Comparison of ENCODE assay signal across 13 mouse cellular contexts in the genomic region with DNA sequence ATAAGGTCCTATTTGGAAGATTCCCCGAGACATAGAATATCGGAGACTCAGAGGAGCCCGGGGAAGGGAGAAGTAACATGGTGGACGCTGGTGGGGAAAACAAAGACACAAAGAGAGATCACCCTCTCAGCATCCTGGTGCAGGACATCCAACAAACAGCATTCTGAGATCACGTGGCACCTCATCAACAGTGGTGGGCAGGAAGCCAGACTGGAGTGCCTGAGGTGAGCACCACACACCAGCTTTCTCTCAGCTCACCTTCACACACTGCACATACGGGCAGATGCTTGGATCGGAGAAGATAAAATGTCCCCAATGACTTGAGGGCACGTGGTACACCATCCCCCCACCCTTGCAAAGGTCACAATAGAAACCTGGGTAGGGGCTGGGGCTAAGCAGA. TPM values are rescaled to one million over a fixed set of nuclear protein-coding genes. Genes with fewer than 3 reads are reported as not detected.
A peak's percentile ranks its signal among the peaks of the same experiment; 100 is the strongest.
DNase-seq lines count a peak whose midpoint lies in the region; ATAC-seq lines count a peak whose summit lies in the region.
"Had no signal": no experiment of that assay in that cellular context is flagged by ENCODE, and none has a peak within 500 bp of the region (broad histone marks: within the 10 kb centered on the region; RNA-seq: fewer than 3 reads in every experiment).

No protein-coding gene starts in this region.

- H3K27ac ChIP-seq in lung, embryonic 15.5 days = no peak overlapping the region
- no peak overlapping the region for H3K27ac ChIP-seq in forebrain, embryonic 12.5 days
- no peak overlapping the region for H3K27ac ChIP-seq in limb, embryonic 13.5 days
- H3K27ac ChIP-seq in stomach, embryonic 16.5 days (ENCODE audit: low read length) = no peak overlapping the region
- H3K27ac ChIP-seq: heart, adult 2 months had no signal

- H3K4me3 ChIP-seq in lung, embryonic 15.5 days = no peak overlapping the region
- no peak overlapping the region; the same call in 1 of the 2 replicates for H3K4me3 ChIP-seq in forebrain, embryonic 12.5 days (replicated peaks)
- peak overlapping the region; percentile 90; the same call in 1 of the 2 replicates for H3K4me3 ChIP-seq in limb, embryonic 13.5 days
- no peak overlapping the region for H3K4me3 ChIP-seq in stomach, embryonic 16.5 days (replicated peaks; ENCODE audit: low read length)
- H3K4me3 ChIP-seq: erythroblast, embryonic 14.5 days had no signal

- WGBS in lung, embryonic 15.5 days = 74% methylated on average over 8 of the region's 8 CpGs
- 82% methylated on average over 8 of the region's 8 CpGs for WGBS in forebrain, embryonic 12.5 days
- 83% methylated on average over 8 of the region's 8 CpGs for WGBS in limb, embryonic 13.5 days
- 84% methylated on average over 8 of the region's 8 CpGs for WGBS in stomach, embryonic 16.5 days

- ATAC-seq in lung, embryonic 15.5 days (ENCODE audit: borderline replicate concordance, extremely low read depth, low FRiP score, low TSS enrichment) = no peak; the same call in 1 of the 2 replicates
- ATAC-seq in forebrain, embryonic 12.5 days (ENCODE audit: low FRiP score) = no peak
- no peak for ATAC-seq in limb, embryonic 13.5 days (ENCODE audit: low FRiP score, low read depth)
- ATAC-seq in stomach, embryonic 16.5 days (ENCODE audit: insufficient read depth, low FRiP score) = no peak

- no peak overlapping the region for H3K9ac ChIP-seq in lung, embryonic 15.5 days
- no peak overlapping the region for H3K9ac ChIP-seq in forebrain, embryonic 12.5 days
- no peak overlapping the region for H3K9ac ChIP-seq in limb, embryonic 13.5 days
- no peak overlapping the region for H3K9ac ChIP-seq in stomach, embryonic 16.5 days (ENCODE audit: low read length)

- no peak for DNase-seq in lung, adult 18-20 months
- DNase-seq in retina, postnatal 1 day = no peak
- no peak for DNase-seq in layer of hippocampus, postnatal 25 days (ENCODE audit: extremely low spot score in 1 of 2, low spot score in 1 of 2)
- DNase-seq in heart, adult 9 months (ENCODE audit: low spot score in 2 of 2) = no peak
- DNase-seq: thymus, postnatal 14 days had no signal

- H3K4me1 ChIP-seq in lung, embryonic 15.5 days = peaks cover 27% of the 10 kb centered on the region
- H3K4me1 ChIP-seq in forebrain, embryonic 12.5 days = peaks cover 21% of the 10 kb centered on the region
- peaks cover 22% of the 10 kb centered on the region for H3K4me1 ChIP-seq in limb, embryonic 13.5 days
- H3K4me1 ChIP-seq in stomach, embryonic 16.5 days (ENCODE audit: control insufficient read depth, insufficient read depth, low read length) = peaks cover 10% of the 10 kb centered on the region

- H3K36me3 ChIP-seq in lung, embryonic 15.5 days = no peaks in the 10 kb centered on the region
- no peaks in the 10 kb centered on the region for H3K36me3 ChIP-seq in forebrain, embryonic 12.5 days (replicated peaks)
- no peaks in the 10 kb centered on the region for H3K36me3 ChIP-seq in limb, embryonic 13.5 days
- no peaks in the 10 kb centered on the region for H3K36me3 ChIP-seq in stomach, embryonic 16.5 days (ENCODE audit: control insufficient read depth, insufficient read depth, low read length)

- H3K4me2 ChIP-seq in lung, embryonic 15.5 days = peak overlapping the region; percentile 98; the same call in 1 of the 2 replicates
- peak overlapping the region; percentile 86; the same call in 1 of the 2 replicates for H3K4me2 ChIP-seq in forebrain, embryonic 12.5 days
- H3K4me2 ChIP-seq in limb, embryonic 13.5 days (replicated peaks) = peak overlapping the region; percentile 93
- 0 out of 2 replicates have a peak overlapping the region, but pooled peaks have one; percentile 84 for H3K4me2 ChIP-seq in stomach, embryonic 16.5 days (ENCODE audit: low read depth, low read length)

- H3K27me3 ChIP-seq in lung, embryonic 15.5 days = peaks cover 46% of the 10 kb centered on the region
- peaks cover 42% of the 10 kb centered on the region for H3K27me3 ChIP-seq in forebrain, embryonic 12.5 days
- peaks cover 37% of the 10 kb centered on the region for H3K27me3 ChIP-seq in limb, embryonic 13.5 days
- peaks cover 7% of the 10 kb centered on the region for H3K27me3 ChIP-seq in stomach, embryonic 16.5 days (ENCODE audit: control insufficient read depth, insufficient read depth, low read length)

- no peaks in the 10 kb centered on the region for H3K9me3 ChIP-seq in lung, embryonic 15.5 days
- H3K9me3 ChIP-seq in forebrain, embryonic 12.5 days = no peaks in the 10 kb centered on the region
- no peaks in the 10 kb centered on the region for H3K9me3 ChIP-seq in limb, embryonic 13.5 days
- no peaks in the 10 kb centered on the region for H3K9me3 ChIP-seq in stomach, embryonic 16.5 days (replicated peaks; ENCODE audit: control insufficient read depth, low read length)

RNA-seq across cellular contexts. Expression of a gene that starts 1.4 kb away (rescaled TPM):
- 6.2 and 6.7 TPM in 2 replicates for polyA plus RNA-seq in lung, embryonic 15.5 days (2015; fragmentation: Nextera tagmentation; extraction: Ambion mirVana)
- polyA plus RNA-seq in forebrain, embryonic 12.5 days (2016; fragmentation: Nextera tagmentation; extraction: Ambion mirVana) = 11.9 and 12.7 TPM in 2 replicates
- polyA plus RNA-seq in limb, embryonic 13.5 days (2015; fragmentation: Nextera tagmentation; extraction: Ambion mirVana) = 11.3 and 11.9 TPM in 2 replicates
- polyA plus RNA-seq in stomach, embryonic 16.5 days (2015; fragmentation: Nextera tagmentation; extraction: Ambion mirVana) = 3.0 and 3.2 TPM in 2 replicates
- total RNA-seq in layer of hippocampus, postnatal 25 days (2021) = 10 to 100 TPM; 39.2 to 48.2 TPM
- polyA plus RNA-seq: erythroblast, embryonic 14.5 days had no signal

RNA-seq across cellular contexts. Expression of a gene that starts 9.3 kb away (rescaled TPM):
- not detected in 2 replicates for polyA plus RNA-seq in lung, embryonic 15.5 days (2015; fragmentation: Nextera tagmentation; extraction: Ambion mirVana)
- not detected in 2 replicates for polyA plus RNA-seq in forebrain, embryonic 12.5 days (2016; fragmentation: Nextera tagmentation; extraction: Ambion mirVana)
- not detected in 2 replicates for polyA plus RNA-seq in limb, embryonic 13.5 days (2015; fragmentation: Nextera tagmentation; extraction: Ambion mirVana)
- not detected in 2 replicates for polyA plus RNA-seq in stomach, embryonic 16.5 days (2015; fragmentation: Nextera tagmentation; extraction: Ambion mirVana)
- total RNA-seq in layer of hippocampus, postnatal 25 days (2021) = under 1 TPM in 1 of 2 experiments, not detected in 1; 0.22 TPM
- total RNA-seq: heart, adult 2 months had no signal
- polyA plus RNA-seq: erythroblast, embryonic 14.5 days; heart, adult 2 months; kidney, embryonic 16.5 days; limb, embryonic 11.5 days had no signal

RNA-seq across cellular contexts. Expression of a gene that starts 22.5 kb away (rescaled TPM):
- not detected in 2 replicates for polyA plus RNA-seq in lung, embryonic 15.5 days (2015; fragmentation: Nextera tagmentation; extraction: Ambion mirVana)
- polyA plus RNA-seq in forebrain, embryonic 12.5 days (2016; fragmentation: Nextera tagmentation; extraction: Ambion mirVana) = 0.05 TPM in 1 of 2 replicates, not detected in the other
- polyA plus RNA-seq in limb, embryonic 13.5 days (2015; fragmentation: Nextera tagmentation; extraction: Ambion mirVana) = 0.03 and 0.05 TPM in 2 replicates
- 0.03 TPM in 1 of 2 replicates, not detected in the other for polyA plus RNA-seq in stomach, embryonic 16.5 days (2015; fragmentation: Nextera tagmentation; extraction: Ambion mirVana)
- 10 to 100 TPM; 12.1 to 12.3 TPM for total RNA-seq in layer of hippocampus, postnatal 25 days (2021)
- polyA plus RNA-seq: erythroblast, embryonic 14.5 days; limb, embryonic 11.5 days had no signal

RNA-seq across cellular contexts. Expression of a gene that starts 28.1 kb away (rescaled TPM):
- polyA plus RNA-seq in lung, embryonic 15.5 days (2015; fragmentation: Nextera tagmentation; extraction: Ambion mirVana) = 0.89 and 1.3 TPM in 2 replicates
- polyA plus RNA-seq in forebrain, embryonic 12.5 days (2016; fragmentation: Nextera tagmentation; extraction: Ambion mirVana) = 0.99 and 1.0 TPM in 2 replicates
- polyA plus RNA-seq in limb, embryonic 13.5 days (2015; fragmentation: Nextera tagmentation; extraction: Ambion mirVana) = 7.0 and 8.2 TPM in 2 replicates
- 33.7 and 41.9 TPM in 2 replicates for polyA plus RNA-seq in stomach, embryonic 16.5 days (2015; fragmentation: Nextera tagmentation; extraction: Ambion mirVana)
- not detected for total RNA-seq in layer of hippocampus, postnatal 25 days (2021)
- total RNA-seq: heart, adult 2 months had no signal
- polyA plus RNA-seq: erythroblast, embryonic 14.5 days; heart, adult 2 months had no signal

RNA-seq across cellular contexts. Expression of a gene that starts 32.9 kb away (rescaled TPM):
- 61.7 and 65.9 TPM in 2 replicates for polyA plus RNA-seq in lung, embryonic 15.5 days (2015; fragmentation: Nextera tagmentation; extraction: Ambion mirVana)
- 61.0 and 62.5 TPM in 2 replicates for polyA plus RNA-seq in forebrain, embryonic 12.5 days (2016; fragmentation: Nextera tagmentation; extraction: Ambion mirVana)
- polyA plus RNA-seq in limb, embryonic 13.5 days (2015; fragmentation: Nextera tagmentation; extraction: Ambion mirVana) = 62.0 and 65.9 TPM in 2 replicates
- polyA plus RNA-seq in stomach, embryonic 16.5 days (2015; fragmentation: Nextera tagmentation; extraction: Ambion mirVana) = 47.4 and 53.2 TPM in 2 replicates
- 10 to 100 TPM; 74.9 to 79.7 TPM for total RNA-seq in layer of hippocampus, postnatal 25 days (2021)
